Mouse (Mus musculus) ES-E14 (cell line): Measurements from ENCODE around the gene Olfr181. TPM values are rescaled to one million over a fixed set of nuclear protein-coding genes. Genes with fewer than 3 reads are reported as not detected.

Experiments
- DNase-seq: peaks from one replicate; pipeline ENCODE4 v3.0.0-alpha.2; 2013; ENCODE audit warnings: low read depth, low spot score
- H3K27ac ChIP-seq: 2 replicates; pipeline ENCODE4 v1.5.1; 2012; ENCODE audit warnings: low read depth, mild to moderate bottlenecking, low read length, moderate library complexity, mixed read lengths; ENCODE audit not compliant: poor library complexity, insufficient read depth, severe bottlenecking
- H3K36me3 ChIP-seq: 2 replicates; pipeline ENCODE4 v1.6.1; 2012; ENCODE audit warnings: mild to moderate bottlenecking, low read length, moderate library complexity, mixed read lengths; ENCODE audit not compliant: control insufficient read depth, poor library complexity, insufficient read depth, severe bottlenecking
- H3K4me1 ChIP-seq, 2 experiments: fragments of 150-350 bp in 1 of 2; sonication (generic) in 1 of 2; 2 replicates each; pipeline ENCODE4 v1.6.1; 2012; ENCODE audit warnings: low read length in 2 of 2, mild to moderate bottlenecking in 1 of 2, mixed read lengths in 1 of 2; ENCODE audit not compliant: control insufficient read depth in 2 of 2, insufficient read depth in 2 of 2, poor library complexity in 1 of 2
- H3K4me3 ChIP-seq, 2 experiments: fragments of 150-350 bp in 1 of 2; sonication (generic) in 1 of 2; 2 replicates each; pipeline ENCODE4 v1.5.1; 2012; ENCODE audit warnings: low read length in 2 of 2, low read depth in 1 of 2, mild to moderate bottlenecking in 1 of 2, mixed read lengths in 1 of 2; ENCODE audit not compliant: insufficient read depth in 1 of 2, poor library complexity in 1 of 2, severe bottlenecking in 1 of 2
- H3K9ac ChIP-seq: 2 replicates; pipeline ENCODE4 v1.6.1; 2012; ENCODE audit warnings: low read depth, mild to moderate bottlenecking, low read length, mixed read lengths; ENCODE audit not compliant: poor library complexity, insufficient read depth, severe bottlenecking
- H3K9me3 ChIP-seq: fragments of 150-350 bp; sonication (generic); 2 replicates; pipeline ENCODE4 v1.6.1; 2012; ENCODE audit warnings: low read depth, mild to moderate bottlenecking, low read length; ENCODE audit not compliant: control insufficient read depth, insufficient read depth
- CHD2 ChIP-seq: IDR thresholded peaks from 2 replicates; pipeline ENCODE4 v1.6.1; 2014; ENCODE audit warnings: mild to moderate bottlenecking, low read depth, low read length, inconsistent platforms
- HCFC1 ChIP-seq: IDR thresholded peaks from 2 replicates; pipeline ENCODE4 v1.6.1; 2012; ENCODE audit warnings: low read length, inconsistent platforms, borderline replicate concordance; ENCODE audit not compliant: insufficient read depth
- MAFK ChIP-seq: IDR thresholded peaks from 2 replicates; pipeline ENCODE4 v1.6.1; 2014; ENCODE audit warnings: mild to moderate bottlenecking, low read depth, low read length, inconsistent platforms; ENCODE audit not compliant: insufficient read depth
- ZC3H11A ChIP-seq: IDR thresholded peaks from 2 replicates; pipeline ENCODE4 v1.6.1; 2012; ENCODE audit warnings: low read depth, mild to moderate bottlenecking, inconsistent platforms, low read length, borderline replicate concordance
- ZNF384 ChIP-seq: IDR thresholded peaks from 2 replicates; pipeline ENCODE4 v1.6.1; 2012; ENCODE audit warnings: low read depth, low read length, inconsistent platforms
- in situ Hi-C, 2 experiments: fragments of 600-800 bp; cut with MboI; formaldehyde crosslinking; loops; one replicate each; pipeline ENCODE4 v1.15.1; 2025; ENCODE audit warnings: low sequenced_read_pairs in 2 of 2, inconsistent platforms in 1 of 2; ENCODE audit not compliant: unreplicated experiment in 2 of 2
- total RNA-seq: library from RNA; depleted of rRNA; stranded (reverse); fragments of 300-350 nt; gene quantifications from 2 replicates; pipeline ENCODE4 v1.2.3, GENCODE M21; 2012; rRNA removed

The Olfr181 gene
- total RNA-seq: not detected in 2 replicates

- Histone ChIP-seq H3K27ac (no peak within 1 kb of the TSS), H3K4me3 (no peak within 1 kb of the TSS), H3K4me1 (no peaks in the 10 kb centered on the region), H3K9ac (no peak within 1 kb of the TSS), H3K9me3 (no peaks in the 10 kb centered on the region), H3K36me3 (no peaks in the 10 kb centered on the region)
- DNase-seq: no peak
- no peak for TF ChIP-seq ZC3H11A
- TF ChIP-seq CHD2: no peak
- TF ChIP-seq HCFC1: no peak
- no peak for TF ChIP-seq ZNF384
- TF ChIP-seq MAFK: no peak
- in situ Hi-C loops: no loop called here
Measured at GRCm38 (mm10) chr16:58928655-58929054, at the start of gene Olfr181. TSS of gene Olfr181 (minus strand) at chr16:58928755.

GRCm38 (mm10) chr16:58929292-58929691 lies 737 bp upstream of the Olfr181 start, which contains the start of gene Olfr180:
TSS of gene Olfr180 (minus strand) at chr16:58929392.
- no peak within 1 kb of the TSS for H3K4me3 ChIP-seq
- H3K27ac ChIP-seq: no peak within 1 kb of the TSS
- H3K9me3 ChIP-seq: no peaks in the 10 kb centered on the region
- no peaks in the 10 kb centered on the region for H3K4me1 ChIP-seq
- no peaks in the 10 kb centered on the region for H3K36me3 ChIP-seq
- in situ Hi-C loops: no loop called here
- no peak for DNase-seq
- TF ChIP-seq CHD2: no peak
- TF ChIP-seq MAFK: no peak
- TF ChIP-seq ZC3H11A: no peak
- H3K9ac ChIP-seq: no peak within 1 kb of the TSS

- H3K4me3 ChIP-seq: no peak within 1 kb of the TSS
- no peaks in the 10 kb centered on the region for H3K9me3 ChIP-seq
- H3K9ac ChIP-seq: no peak within 1 kb of the TSS
- in situ Hi-C loops: no loop called here
- DNase-seq: no peak
- TF ChIP-seq ZNF384: no peak
- TF ChIP-seq HCFC1: no peak
- no peak for TF ChIP-seq ZC3H11A
- no peak for TF ChIP-seq MAFK
- TF ChIP-seq CHD2: no peak
- H3K27ac ChIP-seq: no peak within 1 kb of the TSS
- no peaks in the 10 kb centered on the region for H3K4me1 ChIP-seq
- no peaks in the 10 kb centered on the region for H3K36me3 ChIP-seq
Measured at GRCm38 (mm10) chr16:58891963-58892362, 36.6 kb downstream of the Olfr181 start, which contains the start of gene Olfr178. TSS of gene Olfr178 (minus strand) at chr16:58892063.

- Histone ChIP-seq H3K4me3 (no peak overlapping the region), H3K27ac (no peak overlapping the region), H3K9me3 (no peaks in the 10 kb centered on the region), H3K36me3 (no peaks in the 10 kb centered on the region), H3K9ac (no peak overlapping the region), H3K4me1 (no peaks in the 10 kb centered on the region)
- no peak for DNase-seq
- in situ Hi-C loops: no loop called here
- no peak for TF ChIP-seq ZNF384
Measured at GRCm38 (mm10) chr16:58884416-58884815, 44.1 kb downstream of the Olfr181 start.

Other genes starting within 250 kb of the Olfr181 start
- not detected in 2 replicates for gene Gpr15, start 209.7 kb downstream of the Olfr181 start, total RNA-seq
- gene Cldnd1, start 200.8 kb downstream of the Olfr181 start, total RNA-seq: 30.0 and 32.4 TPM in 2 replicates
- gene Olfr172, start 165.6 kb downstream of the Olfr181 start, total RNA-seq: not detected in 2 replicates
- gene Olfr173, start 128.5 kb downstream of the Olfr181 start, total RNA-seq: not detected in 2 replicates
- not detected in 2 replicates for gene Olfr175-ps1, start 102.0 kb downstream of the Olfr181 start, total RNA-seq
- gene Olfr177, start 54.0 kb downstream of the Olfr181 start, total RNA-seq: not detected in 2 replicates
- not detected in 2 replicates for gene Olfr178, start 36.7 kb downstream of the Olfr181 start, total RNA-seq
- gene Olfr180, start 637 bp upstream of the Olfr181 start, total RNA-seq: not detected in 2 replicates
- gene Olfr183, start 66.6 kb upstream of the Olfr181 start, total RNA-seq: not detected in 2 replicates
- gene Olfr186, start 101.5 kb upstream of the Olfr181 start, total RNA-seq: not detected in 2 replicates
- gene Olfr187, start 111.0 kb upstream of the Olfr181 start, total RNA-seq: not detected in 2 replicates
- gene Olfr190, start 149.2 kb upstream of the Olfr181 start, total RNA-seq: not detected in 2 replicates
- gene Olfr191, start 161.1 kb upstream of the Olfr181 start, total RNA-seq: not detected in 2 replicates
- not detected in 2 replicates for gene Olfr193, start 183.1 kb upstream of the Olfr181 start, total RNA-seq
- gene Olfr194, start 192.3 kb upstream of the Olfr181 start, total RNA-seq: not detected in 2 replicates
- gene Olfr195, start 218.3 kb upstream of the Olfr181 start, total RNA-seq: not detected in 2 replicates
- not detected in 2 replicates for gene Olfr196, start 241.7 kb upstream of the Olfr181 start, total RNA-seq